Mouse (Mus musculus) heart, embryonic 14.5 days (tissue): ENCODE measurements at regions not wholly inside any gene's neighbourhood (a gene's known extent, or its start where the extent isn't known, plus 50 kb on each side); places are given as distances from the start of the nearest gene placed in this dataset.
A peak's percentile ranks its signal among the peaks of the same experiment; 100 is the strongest.

Experiments used
- ATAC-seq: fragments of 200-750 bp; cut with Nextera tagmentation; 2 replicates; pipeline ENCODE4 v1.8.0; 2017; ENCODE audit warnings: low read depth, moderate TSS enrichment; ENCODE audit not compliant: insufficient number of reproducible peaks, insufficient read depth, low FRiP score
- H3K27ac ChIP-seq, 2 experiments: fragments of 200-500 bp in 1 of 2; fragments of 300-500 bp in 1 of 2; sonication (generic) in 1 of 2; replicated peaks in 1 of 2; 2 replicates each; pipeline ENCODE4 v1.5.1; 2012 to 2014; ENCODE audit warnings: low read depth in 2 of 2, low read length in 2 of 2, control low read depth in 1 of 2, mild to moderate bottlenecking in 1 of 2, mixed read lengths in 1 of 2; ENCODE audit not compliant: control insufficient read depth in 1 of 2, insufficient read depth in 1 of 2
- H3K27me3 ChIP-seq: fragments of 300-500 bp; sonication (generic); 2 replicates; pipeline ENCODE4 v1.6.1; 2014; ENCODE audit warnings: mild to moderate bottlenecking, low read length, control low read depth; ENCODE audit not compliant: control insufficient read depth, insufficient read depth
- H3K36me3 ChIP-seq: fragments of 300-500 bp; sonication (generic); 2 replicates; pipeline ENCODE4 v1.6.1; 2014; ENCODE audit warnings: mild to moderate bottlenecking, control low read depth, low read length, mixed read lengths; ENCODE audit not compliant: control insufficient read depth, insufficient read depth
- H3K4me1 ChIP-seq, 2 experiments: fragments of 200-500 bp in 1 of 2; fragments of 300-500 bp in 1 of 2; sonication (generic) in 1 of 2; 2 replicates each; pipeline ENCODE4 v1.6.1; 2012 to 2014; ENCODE audit warnings: low read length in 2 of 2, control low read depth in 1 of 2, mixed read lengths in 1 of 2; ENCODE audit not compliant: control insufficient read depth in 2 of 2, insufficient read depth in 2 of 2
- H3K4me2 ChIP-seq: fragments of 300-500 bp; sonication (generic); 2 replicates; pipeline ENCODE4 v1.6.1; 2014; ENCODE audit warnings: mild to moderate bottlenecking, low read length
- H3K4me3 ChIP-seq, 2 experiments: fragments of 200-500 bp in 1 of 2; fragments of 300-500 bp in 1 of 2; sonication (generic) in 1 of 2; 2 replicates each; pipeline ENCODE4 v1.5.1; 2012 to 2014; ENCODE audit warnings: low read length in 2 of 2, mild to moderate bottlenecking in 2 of 2, control low read depth in 1 of 2, low read depth in 1 of 2, moderate library complexity in 1 of 2; ENCODE audit not compliant: control insufficient read depth in 1 of 2, insufficient read depth in 1 of 2
- H3K9ac ChIP-seq: fragments of 300-500 bp; sonication (generic); 2 replicates; pipeline ENCODE4 v1.6.1; 2014; ENCODE audit warnings: mild to moderate bottlenecking, low read length
- H3K9me3 ChIP-seq: fragments of 300-500 bp; sonication (generic); 2 replicates; pipeline ENCODE4 v1.6.1; 2016; ENCODE audit warnings: low read length, control low read depth; ENCODE audit not compliant: control insufficient read depth
- WGBS: fragments of 180-500 bp; shearing (Covaris S2); extraction: QIAGEN DNeasy Blood & Tissue Kit; methylation state at CpG from one replicate; pipeline ENCODE4 v1.1.7; 2014; 5-methylcytosine and 5-hydroxymethylcytosine counted together

- H3K27ac ChIP-seq: no peak overlapping the region
- no peaks in the 10 kb centered on the region for H3K9me3 ChIP-seq
- H3K9ac ChIP-seq: no peak overlapping the region
- H3K4me3 ChIP-seq: no peak overlapping the region
- 66% methylated on average over 8 of the region's 8 CpGs for WGBS
- no peaks in the 10 kb centered on the region for H3K4me1 ChIP-seq
- no peak overlapping the region for H3K4me2 ChIP-seq
- no peaks in the 10 kb centered on the region for H3K36me3 ChIP-seq
- no peaks in the 10 kb centered on the region for H3K27me3 ChIP-seq
- ATAC-seq: no peak
Measured at GRCm38 (mm10) chr10:95094771-95095170, 150.1 kb upstream of the Plxnc1 start.

GRCm38 (mm10) chr10:95093266-95093665, 148.6 kb upstream of the Plxnc1 start:
- Histone ChIP-seq H3K27ac (no peak overlapping the region), H3K4me1 (no peaks in the 10 kb centered on the region; a peak in 1 of 4 replicates), H3K4me2 (no peak overlapping the region), H3K9me3 (no peaks in the 10 kb centered on the region), H3K27me3 (no peaks in the 10 kb centered on the region), H3K9ac (no peak overlapping the region), H3K4me3 (no peak overlapping the region), H3K36me3 (no peaks in the 10 kb centered on the region)
- WGBS: 77% methylated on average over 5 of the region's 5 CpGs
- ATAC-seq: no peak

- WGBS: 56% methylated on average over 6 of the region's 6 CpGs
- Histone ChIP-seq H3K9me3 (no peaks in the 10 kb centered on the region), H3K9ac (no peak overlapping the region), H3K4me1 (no peaks in the 10 kb centered on the region; a peak in 1 of 4 replicates), H3K27me3 (no peaks in the 10 kb centered on the region), H3K4me3 (no peak overlapping the region), H3K27ac (no peak overlapping the region), H3K4me2 (no peak overlapping the region), H3K36me3 (no peaks in the 10 kb centered on the region)
- no peak for ATAC-seq
Measured at GRCm38 (mm10) chr10:95091086-95091485, 146.5 kb upstream of the Plxnc1 start.

GRCm38 (mm10) chr10:95090641-95091040, 146.0 kb upstream of the Plxnc1 start:
- H3K9me3 ChIP-seq: no peaks in the 10 kb centered on the region
- no peaks in the 10 kb centered on the region; a peak in 1 of 4 replicates for H3K4me1 ChIP-seq
- no peak overlapping the region for H3K4me3 ChIP-seq
- no peak overlapping the region for H3K9ac ChIP-seq
- WGBS: 57% methylated on average over 4 of the region's 4 CpGs
- no peaks in the 10 kb centered on the region for H3K36me3 ChIP-seq
- H3K27ac ChIP-seq: no peak overlapping the region
- no peak for ATAC-seq
- no peaks in the 10 kb centered on the region for H3K27me3 ChIP-seq
- no peak overlapping the region for H3K4me2 ChIP-seq

GRCm38 (mm10) chr10:95090035-95090434, 145.4 kb upstream of the Plxnc1 start:
- no peak for ATAC-seq

GRCm38 (mm10) chr10:95087864-95088570, 143.4 kb upstream of the Plxnc1 start:
- no peak overlapping the region; the same call in 1 of the 2 replicates for H3K9ac ChIP-seq
- H3K27ac ChIP-seq: no peak overlapping the region
- 33% methylated on average over 13 of the region's 13 CpGs for WGBS
- H3K36me3 ChIP-seq: no peaks in the 10 kb centered on the region
- no peak overlapping the region for H3K4me3 ChIP-seq
- no peaks in the 10 kb centered on the region; a peak in 1 of 4 replicates for H3K4me1 ChIP-seq
- ATAC-seq: peak; percentile 77; the same call in 1 of the 2 replicates
- no peaks in the 10 kb centered on the region for H3K27me3 ChIP-seq
- H3K9me3 ChIP-seq: no peaks in the 10 kb centered on the region
- 0 out of 2 replicates have a peak overlapping the region, but pooled peaks have one; percentile 22 for H3K4me2 ChIP-seq

More at GRCm38 (mm10) chr10:95090035-95090434, 145.4 kb upstream of the Plxnc1 start:
- H3K27me3 ChIP-seq: no peaks in the 10 kb centered on the region
- H3K36me3 ChIP-seq: no peaks in the 10 kb centered on the region
- H3K4me2 ChIP-seq: no peak overlapping the region
- no peak overlapping the region for H3K27ac ChIP-seq
- no peak overlapping the region for H3K9ac ChIP-seq
- WGBS: 85% methylated on average over 9 of the region's 9 CpGs
- H3K9me3 ChIP-seq: no peaks in the 10 kb centered on the region
- H3K4me1 ChIP-seq: no peaks in the 10 kb centered on the region; a peak in 1 of 4 replicates
- H3K4me3 ChIP-seq: no peak overlapping the region

GRCm38 (mm10) chr10:95086755-95087154, 142.1 kb upstream of the Plxnc1 start:
- 54% methylated on average over 4 of the region's 4 CpGs for WGBS
- no peaks in the 10 kb centered on the region; a peak in 1 of 4 replicates for H3K4me1 ChIP-seq

More at GRCm38 (mm10) chr10:95086755-95087154, 142.1 kb upstream of the Plxnc1 start:
- no peak for ATAC-seq
- H3K9me3 ChIP-seq: no peaks in the 10 kb centered on the region
- H3K9ac ChIP-seq: no peak overlapping the region
- no peak overlapping the region for H3K4me3 ChIP-seq
- no peaks in the 10 kb centered on the region for H3K36me3 ChIP-seq
- no peak overlapping the region for H3K27ac ChIP-seq
- no peaks in the 10 kb centered on the region for H3K27me3 ChIP-seq
- H3K4me2 ChIP-seq: no peak overlapping the region
